Mouse (Mus musculus): ENCODE results near the gene Il1r1. TPM values are rescaled to one million over a fixed set of nuclear protein-coding genes. Genes with fewer than 3 reads are reported as not detected.
A peak's percentile ranks its signal among the peaks of the same experiment; 100 is the strongest.

Il1r1 gene
- 6.3 and 12.9 TPM in 2 replicates for polyA plus RNA-seq (2016; fragmentation: Nextera tagmentation; extraction: Ambion mirVana)

- H3K9me3 ChIP-seq, result no peaks in the 10 kb centered on the region
- H3K36me3 ChIP-seq, result no peaks in the 10 kb centered on the region
- H3K4me3 ChIP-seq, result peak within 1 kb of the TSS; percentile 31; the same call in 1 of the 2 replicates
- peaks cover 23% of the 10 kb centered on the region for H3K4me1 ChIP-seq
- DNase-seq (ENCODE audit: low spot score), result no peak
- no peaks in the 10 kb centered on the region for H3K27me3 ChIP-seq (ENCODE audit: insufficient read depth, poor library complexity, severe bottlenecking)
- 0 out of 2 replicates have a peak within 1 kb of the TSS, but pooled peaks have one; percentile 47 for H3K27ac ChIP-seq
- 41% methylated on average over 12 of the region's 12 CpGs for WGBS
Measured at GRCm38 (mm10) chr1:40224539-40225284, at the start of gene Il1r1. Gene Il1r1 (plus strand): TSS chr1:40225080.

GRCm38 (mm10) chr1:40175123-40175522 lies 49.8 kb upstream of the Il1r1 start:
- Histone ChIP-seq H3K4me3 (no peak overlapping the region), H3K4me1 (peaks cover 17% of the 10 kb centered on the region), H3K27me3 (ENCODE audit: insufficient read depth, poor library complexity, severe bottlenecking) (no peaks in the 10 kb centered on the region), H3K9me3 (no peaks in the 10 kb centered on the region), H3K27ac (no peak overlapping the region), H3K36me3 (no peaks in the 10 kb centered on the region)
- 87% methylated on average over 5 of the region's 5 CpGs for WGBS
- DNase-seq (ENCODE audit: low spot score), result no peak

- no peaks in the 10 kb centered on the region for H3K36me3 ChIP-seq
- WGBS, result 87% methylated on average over 1 of the region's 1 CpGs
- H3K4me1 ChIP-seq, result peaks cover 17% of the 10 kb centered on the region
- H3K4me3 ChIP-seq, result no peak overlapping the region
- no peak overlapping the region for H3K27ac ChIP-seq
- no peaks in the 10 kb centered on the region for H3K9me3 ChIP-seq
- H3K27me3 ChIP-seq (ENCODE audit: insufficient read depth, poor library complexity, severe bottlenecking), result no peaks in the 10 kb centered on the region
- no peak for DNase-seq (ENCODE audit: low spot score)
Measured at GRCm38 (mm10) chr1:40175797-40176196, 49.1 kb upstream of the Il1r1 start.

GRCm38 (mm10) chr1:40179031-40179430 lies 45.8 kb upstream of the Il1r1 start:
- no peaks in the 10 kb centered on the region for H3K9me3 ChIP-seq
- H3K27me3 ChIP-seq (ENCODE audit: insufficient read depth, poor library complexity, severe bottlenecking), result no peaks in the 10 kb centered on the region
- H3K4me1 ChIP-seq, result peaks cover 20% of the 10 kb centered on the region
- no peak for DNase-seq (ENCODE audit: low spot score)
- H3K36me3 ChIP-seq, result no peaks in the 10 kb centered on the region
- WGBS, result 62% methylated on average over 4 of the region's 4 CpGs
- no peak overlapping the region for H3K27ac ChIP-seq
- H3K4me3 ChIP-seq, result no peak overlapping the region

- no peaks in the 10 kb centered on the region for H3K27me3 ChIP-seq (ENCODE audit: insufficient read depth, poor library complexity, severe bottlenecking)
- H3K4me1 ChIP-seq, result peaks cover 16% of the 10 kb centered on the region
- no peak for DNase-seq (ENCODE audit: low spot score)
- H3K36me3 ChIP-seq, result no peaks in the 10 kb centered on the region
- WGBS, result 23% methylated on average over 1 of the region's 1 CpGs
- no peak overlapping the region for H3K4me3 ChIP-seq
- peak overlapping the region; percentile 22; the same call in 1 of the 2 replicates for H3K27ac ChIP-seq
- no peaks in the 10 kb centered on the region for H3K9me3 ChIP-seq
Measured at GRCm38 (mm10) chr1:40179493-40179892, 45.4 kb upstream of the Il1r1 start.

- Histone ChIP-seq H3K27me3 (ENCODE audit: insufficient read depth, poor library complexity, severe bottlenecking) (no peaks in the 10 kb centered on the region), H3K36me3 (no peaks in the 10 kb centered on the region), H3K27ac (no peak overlapping the region), H3K9me3 (no peaks in the 10 kb centered on the region), H3K4me3 (no peak overlapping the region), H3K4me1 (peaks cover 16% of the 10 kb centered on the region)
- WGBS, result 87% methylated on average over 2 of the region's 2 CpGs
- DNase-seq (ENCODE audit: low spot score), result no peak
Measured at GRCm38 (mm10) chr1:40180861-40181260, 44.0 kb upstream of the Il1r1 start.

GRCm38 (mm10) chr1:40181716-40182115 lies 43.2 kb upstream of the Il1r1 start:
- Histone ChIP-seq H3K27ac (no peak overlapping the region), H3K4me3 (no peak overlapping the region), H3K36me3 (no peaks in the 10 kb centered on the region), H3K27me3 (ENCODE audit: insufficient read depth, poor library complexity, severe bottlenecking) (no peaks in the 10 kb centered on the region), H3K9me3 (no peaks in the 10 kb centered on the region), H3K4me1 (peaks cover 16% of the 10 kb centered on the region)
- DNase-seq (ENCODE audit: low spot score), result no peak
- 56% methylated on average over 3 of the region's 3 CpGs for WGBS

- H3K4me1 ChIP-seq, result peaks cover 16% of the 10 kb centered on the region
- no peak for DNase-seq (ENCODE audit: low spot score)
- no peaks in the 10 kb centered on the region for H3K36me3 ChIP-seq
- H3K9me3 ChIP-seq, result no peaks in the 10 kb centered on the region
- H3K4me3 ChIP-seq, result no peak overlapping the region
- peak overlapping the region; percentile 56; the same call in 1 of the 2 replicates for H3K27ac ChIP-seq
- no peaks in the 10 kb centered on the region for H3K27me3 ChIP-seq (ENCODE audit: insufficient read depth, poor library complexity, severe bottlenecking)
Measured at GRCm38 (mm10) chr1:40183410-40183809, 41.5 kb upstream of the Il1r1 start.

GRCm38 (mm10) chr1:40187961-40188360 lies 36.9 kb upstream of the Il1r1 start:
- no peak for DNase-seq (ENCODE audit: low spot score)

GRCm38 (mm10) chr1:40190025-40190424 lies 34.9 kb upstream of the Il1r1 start:
- Histone ChIP-seq H3K36me3 (no peaks in the 10 kb centered on the region), H3K27ac (no peak overlapping the region), H3K4me1 (0 out of 2 replicates have a peak, but pooled peaks cover 2% of the 10 kb centered on the region), H3K27me3 (ENCODE audit: insufficient read depth, poor library complexity, severe bottlenecking) (no peaks in the 10 kb centered on the region), H3K4me3 (no peak overlapping the region), H3K9me3 (no peaks in the 10 kb centered on the region)
- DNase-seq (ENCODE audit: low spot score), result no peak
- 77% methylated on average over 5 of the region's 5 CpGs for WGBS

More at GRCm38 (mm10) chr1:40187961-40188360, 36.9 kb upstream of the Il1r1 start:
- no peak overlapping the region for H3K27ac ChIP-seq
- WGBS, result 63% methylated on average over 1 of the region's 1 CpGs
- H3K4me1 ChIP-seq, result peaks cover 10% of the 10 kb centered on the region; the same call in 1 of the 2 replicates
- H3K36me3 ChIP-seq, result no peaks in the 10 kb centered on the region
- H3K4me3 ChIP-seq, result no peak overlapping the region
- no peaks in the 10 kb centered on the region for H3K9me3 ChIP-seq
- no peaks in the 10 kb centered on the region for H3K27me3 ChIP-seq (ENCODE audit: insufficient read depth, poor library complexity, severe bottlenecking)

- Histone ChIP-seq H3K9me3 (no peaks in the 10 kb centered on the region), H3K4me1 (0 out of 2 replicates have a peak, but pooled peaks cover 2% of the 10 kb centered on the region), H3K4me3 (no peak overlapping the region), H3K27me3 (ENCODE audit: insufficient read depth, poor library complexity, severe bottlenecking) (no peaks in the 10 kb centered on the region), H3K27ac (no peak overlapping the region), H3K36me3 (no peaks in the 10 kb centered on the region)
- DNase-seq (ENCODE audit: low spot score), result no peak
- WGBS, result 55% methylated on average over 5 of the region's 5 CpGs
Measured at GRCm38 (mm10) chr1:40190837-40191236, 34.0 kb upstream of the Il1r1 start.

- Histone ChIP-seq H3K4me1 (0 out of 2 replicates have a peak, but pooled peaks cover 2% of the 10 kb centered on the region), H3K4me3 (no peak overlapping the region), H3K36me3 (no peaks in the 10 kb centered on the region), H3K27ac (no peak overlapping the region), H3K27me3 (ENCODE audit: insufficient read depth, poor library complexity, severe bottlenecking) (no peaks in the 10 kb centered on the region), H3K9me3 (no peaks in the 10 kb centered on the region)
- no peak for DNase-seq (ENCODE audit: low spot score)
- WGBS, result 87% methylated on average over 2 of the region's 2 CpGs
Measured at GRCm38 (mm10) chr1:40194279-40194678, 30.6 kb upstream of the Il1r1 start.

GRCm38 (mm10) chr1:40213337-40214159 lies 11.3 kb upstream of the Il1r1 start:
- no peaks in the 10 kb centered on the region for H3K9me3 ChIP-seq
- H3K27me3 ChIP-seq (ENCODE audit: insufficient read depth, poor library complexity, severe bottlenecking), result no peaks in the 10 kb centered on the region
- no peaks in the 10 kb centered on the region for H3K4me1 ChIP-seq
- no peak overlapping the region for H3K4me3 ChIP-seq
- no peaks in the 10 kb centered on the region for H3K36me3 ChIP-seq
- WGBS, result 75% methylated on average over 4 of the region's 4 CpGs
- no peak for DNase-seq (ENCODE audit: low spot score)
- H3K27ac ChIP-seq, result no peak overlapping the region
